Mouse (Mus musculus): Measurements from ENCODE around the gene Hecw2.

DNA sequence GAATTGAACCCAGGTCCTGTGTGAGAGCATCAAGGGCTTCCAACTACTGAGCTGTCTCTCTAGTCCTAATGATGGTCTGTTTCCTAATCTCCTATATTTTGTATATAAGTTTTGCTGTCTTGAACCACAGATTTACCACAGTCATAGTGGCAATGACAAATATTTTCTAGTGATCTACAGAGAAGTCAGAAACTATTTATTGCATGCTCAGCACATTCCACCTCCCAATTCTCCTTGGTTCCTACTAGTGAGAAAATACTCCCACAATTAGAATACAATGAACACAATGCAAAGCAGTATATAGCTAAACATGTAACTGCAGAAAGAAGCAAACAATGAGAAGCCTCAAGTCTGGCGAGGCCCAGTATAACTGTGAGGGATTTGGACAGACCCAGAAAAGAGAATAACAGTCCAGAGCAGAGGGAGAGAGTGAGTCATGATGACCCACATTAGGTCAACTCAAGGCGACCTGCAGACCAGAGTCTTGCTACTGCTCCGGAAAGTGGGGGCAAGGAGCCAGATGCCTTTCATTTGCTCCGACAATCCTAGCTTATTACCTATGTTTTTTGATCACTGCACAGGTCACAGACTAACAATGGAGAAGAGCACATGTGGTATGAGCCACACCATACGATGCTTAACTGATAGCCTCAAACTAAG, 73.8 kb downstream of the Hecw2 start:
- TF ChIP-seq CTCF (IDR thresholded peaks at IDR 0.05; ENCODE audit: control insufficient read depth, insufficient read depth, low read length): no peak
- TF ChIP-seq POLR2A (IDR thresholded peaks at IDR 0.05; ENCODE audit: borderline replicate concordance, control insufficient read depth, low read depth, low read length): no peak
